Mouse (Mus musculus) heart, adult 2 months (tissue): ENCODE measurements around the gene Pik3ca.

Source experiments
- CTCF ChIP-seq: fragments of 200-600 bp; IDR thresholded peaks from 2 replicates; pipeline ENCODE4 v1.8.1; 2022; ENCODE audit warnings: antibody characterized with exemption, mild to moderate bottlenecking, moderate library complexity
- EP300 ChIP-seq: fragments of 200-500 bp; IDR thresholded peaks from 2 replicates; pipeline ENCODE4 v1.6.1; 2011; ENCODE audit warnings: low read depth, low read length, control low read depth; ENCODE audit not compliant: insufficient read depth
- POLR2A ChIP-seq: fragments of 200-500 bp; IDR thresholded peaks from 2 replicates; pipeline ENCODE4 v1.6.1; 2011; ENCODE audit warnings: mild to moderate bottlenecking, low read depth, low read length, control low read depth; ENCODE audit not compliant: insufficient read depth

DNA sequence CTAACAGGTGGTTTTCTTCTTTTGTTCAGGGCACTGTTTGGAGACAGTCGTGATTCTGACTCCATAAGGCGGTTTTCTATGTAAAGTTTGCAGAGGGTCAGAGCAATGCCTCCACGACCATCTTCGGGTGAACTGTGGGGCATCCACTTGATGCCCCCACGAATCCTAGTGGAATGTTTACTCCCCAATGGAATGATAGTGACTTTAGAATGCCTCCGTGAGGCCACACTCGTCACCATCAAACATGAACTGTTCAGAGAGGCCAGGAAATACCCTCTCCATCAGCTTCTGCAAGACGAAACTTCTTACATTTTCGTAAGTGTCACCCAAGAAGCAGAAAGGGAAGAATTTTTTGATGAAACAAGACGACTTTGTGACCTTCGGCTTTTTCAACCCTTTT is 38.6 kb downstream of the Pik3ca start:
- TF ChIP-seq POLR2A (no peak), CTCF (no peak), EP300 (no peak)
